Mouse (Mus musculus) G1E (cell line): ENCODE results near the gene 1810062G17Rik. TPM values are rescaled to one million over a fixed set of nuclear protein-coding genes. Genes with fewer than 3 reads are reported as not detected.

Experiments used
- ATAC-seq: 2 replicates; pipeline ENCODE4 v1.8.0; 2016; ENCODE audit warnings: mild to moderate bottlenecking; ENCODE audit not compliant: insufficient number of reproducible peaks, poor library complexity, low FRiP score, severe bottlenecking; ENCODE audit errors: extremely low read depth
- DNase-seq: peaks from one replicate; pipeline ENCODE4 v3.0.0; 2012; ENCODE audit warnings: low spot score
- H3K27me3 ChIP-seq: 2 replicates; pipeline ENCODE4 v1.6.1; 2012; ENCODE audit warnings: mild to moderate bottlenecking, low read length, inconsistent platforms; ENCODE audit not compliant: insufficient read depth
- H3K36me3 ChIP-seq: replicated peaks from 2 replicates; pipeline ENCODE3; 2012; ENCODE audit warnings: mild to moderate bottlenecking, inconsistent platforms
- H3K4me1 ChIP-seq: 2 replicates; pipeline ENCODE4 v1.6.1; 2012; ENCODE audit warnings: low read depth, low read length, inconsistent platforms, mixed read lengths; ENCODE audit not compliant: insufficient read depth
- H3K4me3 ChIP-seq: 2 replicates; pipeline ENCODE4 v1.5.1; 2012; ENCODE audit warnings: low read depth, mild to moderate bottlenecking, inconsistent platforms, low read length, moderate library complexity, mixed read lengths
- H3K9me3 ChIP-seq: replicated peaks from 2 replicates; pipeline ENCODE4 v1.6.1; 2012; ENCODE audit warnings: inconsistent platforms
- CTCF ChIP-seq: IDR thresholded peaks from 2 replicates; pipeline ENCODE4 v1.5.1; 2012; ENCODE audit warnings: low read depth, low read length, inconsistent platforms, mixed read lengths
- GATA1 ChIP-seq: IDR thresholded peaks from 2 replicates; pipeline ENCODE4 v1.6.1; 2012; ENCODE audit warnings: borderline replicate concordance, low read length, inconsistent platforms, mixed read lengths
- GATA2 ChIP-seq: IDR thresholded peaks from 2 replicates; pipeline ENCODE4 v1.6.1; 2012; ENCODE audit warnings: low read depth, low read length, inconsistent platforms, borderline replicate concordance
- POLR2AphosphoS5 ChIP-seq: IDR thresholded peaks from 2 replicates; pipeline ENCODE4 v1.6.1; 2012; ENCODE audit warnings: low read depth, low read length, inconsistent platforms; ENCODE audit not compliant: insufficient replicate concordance
- TAL1 ChIP-seq: conservative IDR thresholded peaks from 2 replicates; pipeline ENCODE4 v1.6.1; 2012; ENCODE audit warnings: low read depth, low read length, inconsistent platforms, mixed read lengths
- polyA plus RNA-seq: library from polyadenylated mRNA; stranded (reverse); fragments of >175 nt; gene quantifications from 2 replicates; pipeline ENCODE4 v1.2.3, GENCODE M21; 2012
- total RNA-seq, 2 experiments: library from RNA; stranded (forward) in 1 of 2; stranded (reverse) in 1 of 2; fragments of 200-1000 nt in 1 of 2; fragments of >200 nt in 1 of 2; fragmentation: Nextera tagmentation in 1 of 2; gene quantifications; 2 replicates each; pipeline ENCODE4 v1.2.3; 2014 to 2017

Gene 1810062G17Rik
- total and polyA plus RNA-seq, 3 experiments = 0.44 TPM; not detected in 2

DNA sequence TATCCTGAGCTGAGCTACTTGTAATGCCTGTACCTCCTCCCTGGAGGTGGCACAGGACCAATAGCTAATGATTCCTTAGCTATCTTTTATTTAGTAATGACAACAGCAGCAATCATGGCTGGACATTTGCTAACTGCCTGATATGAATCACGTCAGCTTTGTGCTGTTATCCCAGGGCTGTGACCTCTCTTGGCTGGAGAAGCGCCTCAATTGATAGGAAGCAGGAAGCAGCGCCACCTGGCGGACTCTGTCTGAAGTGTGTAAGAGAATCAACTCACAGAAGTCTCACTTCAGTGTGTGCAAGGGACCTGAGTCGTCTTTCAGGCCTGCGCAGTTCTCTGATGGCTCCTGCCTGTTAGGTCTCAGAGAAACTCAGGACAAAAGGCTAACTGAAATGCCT is 19.7 kb downstream of the 1810062G17Rik start:
- H3K36me3 ChIP-seq = no peaks in the 10 kb centered on the region
- H3K27me3 ChIP-seq = peaks cover 9% of the 10 kb centered on the region; the same call in 1 of the 2 replicates
- ATAC-seq (no peak; the same call in 1 of the 2 replicates), DNase-seq (peak; percentile 27)
- peaks cover 38% of the 10 kb centered on the region for H3K4me1 ChIP-seq
- H3K4me3 ChIP-seq = no peak overlapping the region
- 0 out of 2 replicates have a peak, but pooled peaks cover 3% of the 10 kb centered on the region for H3K9me3 ChIP-seq
- peak; percentile 74 for TF ChIP-seq CTCF
- TF ChIP-seq GATA1 = no peak

GRCm38 (mm10) chr3:36496273-36496672 is 20.5 kb downstream of the 1810062G17Rik start:
- H3K9me3 ChIP-seq = 0 out of 2 replicates have a peak, but pooled peaks cover 3% of the 10 kb centered on the region
- H3K4me1 ChIP-seq = peaks cover 37% of the 10 kb centered on the region
- DNase-seq = no peak
- ATAC-seq = no peak
- no peaks in the 10 kb centered on the region for H3K36me3 ChIP-seq
- TF ChIP-seq GATA2 (no peak), TAL1 (no peak), CTCF (no peak), GATA1 (no peak), POLR2AphosphoS5 (no peak)
- no peak overlapping the region for H3K4me3 ChIP-seq
- H3K27me3 ChIP-seq = peaks cover 9% of the 10 kb centered on the region; the same call in 1 of the 2 replicates

- no peak overlapping the region for H3K4me3 ChIP-seq
- no peak for ATAC-seq
- TF ChIP-seq CTCF (peak; percentile 17; the same call in 1 of the 2 replicates), POLR2AphosphoS5 (no peak), GATA1 (no peak), TAL1 (no peak), GATA2 (no peak)
- no peaks in the 10 kb centered on the region for H3K36me3 ChIP-seq
- H3K4me1 ChIP-seq = peaks cover 36% of the 10 kb centered on the region
- peak; percentile 13 for DNase-seq
- peaks cover 13% of the 10 kb centered on the region for H3K27me3 ChIP-seq
- H3K9me3 ChIP-seq = 0 out of 2 replicates have a peak, but pooled peaks cover 3% of the 10 kb centered on the region
Measured at GRCm38 (mm10) chr3:36496746-36497145, 21.0 kb downstream of the 1810062G17Rik start.

GRCm38 (mm10) chr3:36498224-36498623 is 22.5 kb downstream of the 1810062G17Rik start:
- Histone ChIP-seq H3K4me3 (no peak overlapping the region), H3K36me3 (no peaks in the 10 kb centered on the region), H3K9me3 (no peaks in the 10 kb centered on the region), H3K4me1 (peaks cover 24% of the 10 kb centered on the region), H3K27me3 (peaks cover 7% of the 10 kb centered on the region; the same call in 1 of the 2 replicates)
- DNase-seq = no peak
- no peak for ATAC-seq
- TF ChIP-seq GATA2 (no peak), CTCF (no peak), GATA1 (no peak), TAL1 (no peak), POLR2AphosphoS5 (no peak)

GRCm38 (mm10) chr3:36499418-36499817 is 23.7 kb downstream of the 1810062G17Rik start:
- no peaks in the 10 kb centered on the region for H3K9me3 ChIP-seq
- TF ChIP-seq GATA1 = no peak
- TF ChIP-seq TAL1 = no peak
- no peak for TF ChIP-seq POLR2AphosphoS5
- no peak for TF ChIP-seq GATA2
- TF ChIP-seq CTCF = no peak
- H3K27me3 ChIP-seq = peaks cover 7% of the 10 kb centered on the region; the same call in 1 of the 2 replicates
- no peaks in the 10 kb centered on the region for H3K36me3 ChIP-seq
- DNase-seq (no peak), ATAC-seq (no peak)
- H3K4me1 ChIP-seq = peaks cover 12% of the 10 kb centered on the region
- H3K4me3 ChIP-seq = no peak overlapping the region

GRCm38 (mm10) chr3:36500976-36501375 is 25.2 kb downstream of the 1810062G17Rik start:
- TF ChIP-seq CTCF (no peak), GATA2 (no peak), POLR2AphosphoS5 (no peak), GATA1 (no peak), TAL1 (no peak)
- no peak for DNase-seq

More at GRCm38 (mm10) chr3:36500976-36501375, 25.2 kb downstream of the 1810062G17Rik start:
- H3K36me3 ChIP-seq = no peaks in the 10 kb centered on the region
- H3K27me3 ChIP-seq = peaks cover 11% of the 10 kb centered on the region
- no peak for ATAC-seq
- H3K4me3 ChIP-seq = no peak overlapping the region
- H3K9me3 ChIP-seq = no peaks in the 10 kb centered on the region
- peaks cover 2% of the 10 kb centered on the region; the same call in 1 of the 2 replicates for H3K4me1 ChIP-seq
